Mouse (Mus musculus) stomach, postnatal 0 days (tissue): ENCODE results near the gene Ahsa1. TPM values are rescaled to one million over a fixed set of nuclear protein-coding genes. Genes with fewer than 3 reads are reported as not detected.

Source experiments
- ATAC-seq: fragments of 200-750 bp; cut with Nextera tagmentation; 2 replicates; pipeline ENCODE4 v1.8.0; 2017; ENCODE audit not compliant: low FRiP score, low TSS enrichment
- DNase-seq: peaks from one replicate; pipeline ENCODE4 v3.0.0-alpha.2; 2016; ENCODE audit warnings: low spot score
- H3K27ac ChIP-seq: fragments of 300-500 bp; sonication (generic); replicated peaks from 2 replicates; pipeline ENCODE4 v1.5.1; 2014; ENCODE audit warnings: mild to moderate bottlenecking, control low read depth
- H3K27me3 ChIP-seq: fragments of 300-500 bp; sonication (generic); 2 replicates; pipeline ENCODE4 v1.6.1; 2014; ENCODE audit warnings: low read length; ENCODE audit not compliant: control insufficient read depth, insufficient read depth
- H3K36me3 ChIP-seq: fragments of 300-500 bp; sonication (generic); 2 replicates; pipeline ENCODE4 v1.6.1; 2014; ENCODE audit warnings: low read length, mixed read lengths; ENCODE audit not compliant: control insufficient read depth, insufficient read depth
- H3K4me1 ChIP-seq: fragments of 300-500 bp; sonication (generic); replicated peaks from 2 replicates; pipeline ENCODE4 v1.6.1; 2014; ENCODE audit warnings: antibody characterized with exemption; ENCODE audit not compliant: control insufficient read depth, insufficient read depth
- H3K4me2 ChIP-seq: fragments of 300-500 bp; sonication (generic); replicated peaks from 2 replicates; pipeline ENCODE4 v1.6.1; 2014; ENCODE audit warnings: low read depth, mild to moderate bottlenecking, control low read depth, moderate library complexity
- H3K4me3 ChIP-seq: fragments of 300-500 bp; sonication (generic); 2 replicates; pipeline ENCODE4 v1.5.1; 2014; ENCODE audit warnings: low read depth, low read length, control low read depth
- H3K9ac ChIP-seq: fragments of 300-500 bp; sonication (generic); 2 replicates; pipeline ENCODE4 v1.6.1; 2014; ENCODE audit warnings: mild to moderate bottlenecking, low read length, control low read depth, mixed read lengths
- H3K9me3 ChIP-seq: fragments of 300-500 bp; sonication (generic); 2 replicates; pipeline ENCODE4 v1.6.1; 2016; ENCODE audit warnings: low read length; ENCODE audit not compliant: control insufficient read depth
- CTCF ChIP-seq: IDR thresholded peaks from 2 replicates; pipeline ENCODE4 v1.5.1; 2016; ENCODE audit warnings: antibody characterized with exemption, low read depth, mild to moderate bottlenecking, moderate library complexity
- EP300 ChIP-seq: optimal IDR thresholded peaks from 2 replicates; pipeline ENCODE3; 2016; ENCODE audit warnings: antibody characterized with exemption
- WGBS: fragments of 180-500 bp; shearing (Covaris S2); extraction: QIAGEN DNeasy Blood & Tissue Kit; methylation state at CpG from one replicate; pipeline ENCODE4 v1.1.7; 2014; 5-methylcytosine and 5-hydroxymethylcytosine counted together
- microRNA-seq: library from miRNA; unstranded; fragments of <30 nt; microRNA quantifications from one replicate; pipeline ENCODE4, GENCODE M21; 2016
- polyA plus RNA-seq: library from polyadenylated mRNA; unstranded; fragments of >200 nt; fragmentation: Nextera tagmentation; extraction: Ambion mirVana; gene quantifications from 2 replicates; pipeline ENCODE4 v1.2.1, GENCODE M21; 2015

Gene Ahsa1
- polyA plus RNA-seq, 1 experiment from 2014 or later, result 94.9 TPM

DNA sequence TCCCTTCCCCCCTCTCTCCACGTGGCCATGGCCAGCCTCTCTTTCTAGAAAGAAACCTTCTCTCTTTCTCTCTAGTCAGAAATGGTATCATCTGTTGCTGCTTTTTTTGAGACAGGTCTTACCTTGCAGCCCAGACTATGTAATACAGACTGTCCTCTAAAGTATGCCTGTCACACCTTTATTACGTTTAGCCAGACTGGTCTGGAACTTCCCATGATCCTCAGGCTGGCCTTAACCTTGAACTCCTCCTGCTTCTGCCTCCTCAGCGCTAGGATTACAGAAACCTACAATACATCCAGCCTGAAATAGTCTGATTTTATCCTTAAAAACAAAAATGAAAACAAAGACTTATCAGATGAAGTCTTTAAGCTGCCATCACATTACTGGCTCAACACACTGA lies 53.0 kb downstream of the Ahsa1 start:
- H3K4me1 ChIP-seq, result no peaks in the 10 kb centered on the region
- H3K4me3 ChIP-seq, result no peak overlapping the region
- ATAC-seq (no peak), DNase-seq (no peak)
- H3K4me2 ChIP-seq, result no peak overlapping the region
- H3K27ac ChIP-seq, result no peak overlapping the region
- WGBS, result 87% methylated on average over 3 of the region's 3 CpGs
- no peaks in the 10 kb centered on the region for H3K27me3 ChIP-seq
- H3K9me3 ChIP-seq, result no peaks in the 10 kb centered on the region
- no peak for TF ChIP-seq CTCF
- no peak for TF ChIP-seq EP300
- H3K36me3 ChIP-seq, result peaks cover 3% of the 10 kb centered on the region; the same call in 1 of the 2 replicates
- H3K9ac ChIP-seq, result no peak overlapping the region

Small RNA genes within 50 kb of the gene (microRNA-seq; reads per million reads assigned to microRNA genes)
- not detected for gene Gm47293

Other genes starting within 250 kb of the Ahsa1 start
- 0.72 and 0.74 TPM in 2 replicates for gene Tmem63c, start 245.1 kb upstream of the Ahsa1 start, polyA plus RNA-seq
- 11.1 and 11.8 TPM in 2 replicates for gene Ngb, start 163.9 kb upstream of the Ahsa1 start, polyA plus RNA-seq
- 23.6 and 31.3 TPM in 2 replicates for gene Gstz1, start 119.3 kb upstream of the Ahsa1 start, polyA plus RNA-seq
- gene Pomt2, start 118.5 kb upstream of the Ahsa1 start, polyA plus RNA-seq, result 4.4 and 4.8 TPM in 2 replicates
- gene Samd15, start 66.8 kb upstream of the Ahsa1 start, polyA plus RNA-seq, result 0.85 and 1.0 TPM in 2 replicates
- 1.1 TPM in 2 replicates for gene Tmed8, start 66.0 kb upstream of the Ahsa1 start, polyA plus RNA-seq
- 0.11 TPM in 1 of 2 replicates, not detected in the other for gene Noxred1, start 27.7 kb upstream of the Ahsa1 start, polyA plus RNA-seq
- 20.7 and 22.3 TPM in 2 replicates for gene Vipas39, start 223 bp upstream of the Ahsa1 start, polyA plus RNA-seq
- 0.28 and 0.34 TPM in 2 replicates for gene Ism2, start 33.2 kb downstream of the Ahsa1 start, polyA plus RNA-seq
- 201 and 204 TPM in 2 replicates for gene Sptlc2, start 121.9 kb downstream of the Ahsa1 start, polyA plus RNA-seq
- 226 and 238 TPM in 2 replicates for gene Slirp, start 177.4 kb downstream of the Ahsa1 start, polyA plus RNA-seq
- 21.7 and 21.8 TPM in 2 replicates for gene Alkbh1, start 177.5 kb downstream of the Ahsa1 start, polyA plus RNA-seq
- gene Snw1, start 205.8 kb downstream of the Ahsa1 start, polyA plus RNA-seq, result 71.5 and 75.5 TPM in 2 replicates
- not detected in 2 replicates for gene Gm5788, start 228.2 kb downstream of the Ahsa1 start, polyA plus RNA-seq
- gene Gm8300, start 247.8 kb downstream of the Ahsa1 start, polyA plus RNA-seq, result not detected in 2 replicates